Mouse (Mus musculus) erythroblast, embryonic 14.5 days (primary cell): ENCODE data around the gene Fars2. TPM values are rescaled to one million over a fixed set of nuclear protein-coding genes. Genes with fewer than 3 reads are reported as not detected.

Experiments
- H3K27me3 ChIP-seq: 2 replicates; pipeline ENCODE4 v1.6.1; 2012; ENCODE audit warnings: inconsistent platforms; ENCODE audit not compliant: control insufficient read depth
- H3K36me3 ChIP-seq: 2 replicates; pipeline ENCODE4 v1.6.1; 2012; ENCODE audit warnings: mild to moderate bottlenecking, inconsistent platforms; ENCODE audit not compliant: control insufficient read depth
- H3K4me1 ChIP-seq: 2 replicates; pipeline ENCODE4 v1.6.1; 2012; ENCODE audit warnings: inconsistent platforms; ENCODE audit not compliant: control insufficient read depth
- H3K4me3 ChIP-seq: replicated peaks from 2 replicates; pipeline ENCODE3; 2012; ENCODE audit warnings: moderate library complexity, mild to moderate bottlenecking, inconsistent platforms
- H3K9me3 ChIP-seq: 2 replicates; pipeline ENCODE4 v1.6.1; 2012; ENCODE audit warnings: low read length, inconsistent platforms, mixed read lengths; ENCODE audit not compliant: control insufficient read depth
- GATA1 ChIP-seq: IDR thresholded peaks from 2 replicates; pipeline ENCODE4 v1.6.1; 2012; ENCODE audit warnings: low read length, inconsistent platforms, mixed read lengths
- TAL1 ChIP-seq: IDR thresholded peaks from 3 replicates; pipeline ENCODE4 v1.6.1; 2012; ENCODE audit warnings: low read length, inconsistent platforms, mixed read lengths
- polyA plus RNA-seq: library from polyadenylated mRNA; stranded (reverse); fragments of >175 nt; gene quantifications from 2 replicates; pipeline ENCODE4 v1.2.3, GENCODE M21; 2012

Fars2 gene
- polyA plus RNA-seq, 1 experiment = 7.4 TPM

- Histone ChIP-seq H3K4me1 (no peaks in the 10 kb centered on the region), H3K36me3 (no peaks in the 10 kb centered on the region)
Observed at GRCm38 (mm10) chr13:36717376-36717775, 600.2 kb downstream of the Fars2 start.

GRCm38 (mm10) chr13:36720297-36721017 is 603.2 kb downstream of the Fars2 start:
- Histone ChIP-seq H3K4me1 (no peaks in the 10 kb centered on the region), H3K36me3 (no peaks in the 10 kb centered on the region), H3K9me3 (no peaks in the 10 kb centered on the region), H3K27me3 (peaks cover 37% of the 10 kb centered on the region), H3K4me3 (no peak overlapping the region)
- TF ChIP-seq GATA1 (no peak), TAL1 (no peak)

More at GRCm38 (mm10) chr13:36717376-36717775, 600.2 kb downstream of the Fars2 start:
- H3K4me3 ChIP-seq = no peak overlapping the region
- TF ChIP-seq TAL1 (no peak), GATA1 (no peak)
- H3K9me3 ChIP-seq = no peaks in the 10 kb centered on the region
- peaks cover 7% of the 10 kb centered on the region for H3K27me3 ChIP-seq

GRCm38 (mm10) chr13:36722309-36722708 is 605.1 kb downstream of the Fars2 start:
- TF ChIP-seq GATA1 (no peak), TAL1 (no peak)
- Histone ChIP-seq H3K4me3 (no peak overlapping the region), H3K27me3 (peaks cover 56% of the 10 kb centered on the region), H3K4me1 (no peaks in the 10 kb centered on the region), H3K9me3 (no peaks in the 10 kb centered on the region), H3K36me3 (no peaks in the 10 kb centered on the region)

- no peak overlapping the region for H3K4me3 ChIP-seq
- peaks cover 71% of the 10 kb centered on the region for H3K27me3 ChIP-seq
- no peaks in the 10 kb centered on the region for H3K9me3 ChIP-seq
- no peaks in the 10 kb centered on the region for H3K4me1 ChIP-seq
- no peaks in the 10 kb centered on the region for H3K36me3 ChIP-seq
- TF ChIP-seq TAL1 = no peak
- no peak for TF ChIP-seq GATA1
Observed at GRCm38 (mm10) chr13:36723726-36724300, 606.6 kb downstream of the Fars2 start.

- Histone ChIP-seq H3K27me3 (peaks cover 81% of the 10 kb centered on the region), H3K9me3 (no peaks in the 10 kb centered on the region), H3K4me1 (no peaks in the 10 kb centered on the region), H3K36me3 (no peaks in the 10 kb centered on the region), H3K4me3 (no peak overlapping the region)
- no peak for TF ChIP-seq GATA1
- no peak for TF ChIP-seq TAL1
Observed at GRCm38 (mm10) chr13:36724533-36725470, 607.6 kb downstream of the Fars2 start.

GRCm38 (mm10) chr13:36725881-36726280 is 608.7 kb downstream of the Fars2 start:
- Histone ChIP-seq H3K36me3 (no peaks in the 10 kb centered on the region), H3K27me3 (peaks cover 92% of the 10 kb centered on the region)
- TF ChIP-seq GATA1 = no peak
- no peak for TF ChIP-seq TAL1

GRCm38 (mm10) chr13:36726551-36726950 is 609.3 kb downstream of the Fars2 start:
- Histone ChIP-seq H3K9me3 (no peaks in the 10 kb centered on the region), H3K4me3 (no peak overlapping the region), H3K36me3 (no peaks in the 10 kb centered on the region), H3K27me3 (peaks cover 98% of the 10 kb centered on the region), H3K4me1 (no peaks in the 10 kb centered on the region)
- TF ChIP-seq GATA1 (no peak), TAL1 (no peak)

More at GRCm38 (mm10) chr13:36725881-36726280, 608.7 kb downstream of the Fars2 start:
- Histone ChIP-seq H3K9me3 (no peaks in the 10 kb centered on the region), H3K4me1 (no peaks in the 10 kb centered on the region), H3K4me3 (no peak overlapping the region)

- Histone ChIP-seq H3K4me3 (no peak overlapping the region), H3K4me1 (no peaks in the 10 kb centered on the region), H3K36me3 (no peaks in the 10 kb centered on the region), H3K9me3 (no peaks in the 10 kb centered on the region), H3K27me3 (peaks cover 100% of the 10 kb centered on the region)
- TF ChIP-seq GATA1 (no peak), TAL1 (no peak)
Observed at GRCm38 (mm10) chr13:36726951-36727778, 610.0 kb downstream of the Fars2 start.
